Mouse (Mus musculus) layer of hippocampus, postnatal 14 days (tissue): ENCODE measurements around the gene Ddx59. TPM values are rescaled to one million over a fixed set of nuclear protein-coding genes. Genes with fewer than 3 reads are reported as not detected.

ENCODE experiments used
- DNase-seq, 2 experiments: peaks; one replicate each; pipeline ENCODE4 v3.0.0; 2021 to 2022; ENCODE audit warnings: low spot score in 2 of 2, mixed read lengths in 1 of 2
- long read RNA-seq, 2 experiments: library from polyadenylated mRNA; stranded (forward); transcript quantifications; one replicate each; pipeline ENCODE4 v2.0.0; 2021
- total RNA-seq, 2 experiments: library from RNA; stranded (reverse); gene quantifications; 2 replicates each; pipeline ENCODE4 v1.2.3; 2021

The Ddx59 gene
- 10 to 100 TPM; 10.8 to 10.9 TPM for total RNA-seq
- long read RNA-seq, experiment 1, transcript Ddx59-201 (8 exons, 2,166 nt) = major isoform, 10 of 13 reads
- long read RNA-seq, experiment 1, partial matches to known transcripts = 0 of 13 reads
- long read RNA-seq, experiment 1, other reads (novel, unspliced or antisense) = 3 of 13 reads
- long read RNA-seq, experiment 2, partial matches to known transcripts = 5 of 12 reads
- long read RNA-seq, experiment 2, other reads (novel, unspliced or antisense) = 3 of 12 reads

GRCm38 (mm10) chr1:136414798-136415755, at the start of gene Ddx59:
TSS of gene Ddx59 (plus strand) at chr1:136415271.
- peak; percentile 97 to 99 for DNase-seq

DNA sequence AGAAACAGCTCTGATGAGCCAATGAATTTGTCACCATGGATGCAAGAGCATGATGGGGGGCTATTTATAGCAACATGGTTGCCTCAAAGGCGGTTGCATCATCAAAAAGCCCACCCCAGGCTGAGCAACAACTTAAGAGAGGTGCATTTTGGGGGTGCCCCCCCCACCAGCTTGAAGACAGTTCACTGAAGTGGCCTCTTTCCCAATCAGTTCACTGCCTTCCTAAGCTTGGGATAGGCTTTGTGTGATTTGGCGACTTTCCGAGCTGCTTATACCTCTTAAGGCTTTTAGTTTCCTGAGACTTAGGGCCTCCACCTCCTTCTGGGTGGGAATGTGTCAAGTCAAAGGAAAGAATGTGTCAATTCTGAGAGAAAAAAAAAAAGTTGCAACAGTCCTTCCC, 49.1 kb upstream of the Ddx59 start:
- DNase-seq = no peak

GRCm38 (mm10) chr1:136379261-136379660, 35.8 kb upstream of the Ddx59 start:
- DNase-seq = no peak

- DNase-seq = no peak
Measured at GRCm38 (mm10) chr1:136380161-136380560, 34.9 kb upstream of the Ddx59 start.

DNA sequence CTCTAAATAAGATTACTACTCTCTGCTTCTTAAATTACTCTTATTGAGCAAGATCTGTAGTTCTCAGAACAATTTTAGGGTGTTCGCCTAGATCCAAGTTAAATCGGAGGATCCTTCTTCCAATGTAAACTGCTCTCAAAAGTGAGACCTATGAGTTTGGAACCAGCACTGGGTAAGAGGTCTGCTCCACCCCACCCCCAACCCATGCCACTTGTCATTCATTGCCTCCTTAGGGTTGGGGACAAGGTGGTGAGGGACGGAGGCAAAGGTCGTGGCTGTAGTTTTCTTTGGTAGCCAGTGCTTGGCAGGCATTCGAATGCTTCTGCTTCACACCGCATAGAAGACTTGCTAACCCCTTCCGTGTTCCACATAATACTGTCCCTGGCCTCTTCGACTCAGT, 34.5 kb upstream of the Ddx59 start:
- no peak for DNase-seq

- no peak for DNase-seq
Measured at GRCm38 (mm10) chr1:136381169-136381568, 33.9 kb upstream of the Ddx59 start.

DNA sequence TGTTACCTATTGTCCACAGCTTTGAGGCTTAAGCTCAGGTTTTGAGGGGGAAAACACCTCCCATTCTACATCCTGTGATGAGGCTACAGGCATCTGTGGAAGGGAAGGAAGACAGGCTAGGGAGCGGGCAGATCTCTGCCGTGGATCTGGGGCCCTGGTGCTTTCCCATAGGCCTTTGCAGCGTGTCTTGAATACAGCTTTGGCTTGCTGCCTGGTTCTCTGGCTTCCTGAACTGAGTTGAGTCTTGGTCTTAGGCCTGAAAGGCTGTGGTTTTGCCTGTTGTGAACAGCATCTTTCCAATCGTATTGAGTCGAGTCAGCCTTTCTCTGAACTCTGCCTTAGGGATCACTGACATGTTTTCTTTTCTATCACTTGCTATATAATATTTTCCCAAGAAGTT, 33.5 kb upstream of the Ddx59 start:
- DNase-seq = no peak

DNA sequence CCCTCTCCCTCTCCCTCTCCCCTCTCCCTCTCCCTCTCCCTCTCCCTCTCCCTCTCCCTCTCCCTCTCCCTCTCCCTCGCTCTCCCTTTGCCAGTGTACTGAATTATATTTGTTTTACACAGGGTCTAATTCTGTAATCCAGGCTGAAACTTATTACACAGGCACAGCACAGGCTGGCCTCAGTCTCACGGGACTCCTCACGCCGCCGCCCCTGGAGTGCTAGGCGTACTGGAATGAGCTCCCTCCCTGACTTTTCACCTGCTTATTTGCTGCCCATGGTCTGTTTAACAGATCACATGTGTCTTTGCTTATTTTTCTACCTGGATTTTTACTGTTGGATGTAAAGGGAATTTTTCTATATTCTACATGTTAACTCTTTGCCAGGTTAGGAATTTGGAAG, 28.2 kb upstream of the Ddx59 start:
- no peak for DNase-seq

DNA sequence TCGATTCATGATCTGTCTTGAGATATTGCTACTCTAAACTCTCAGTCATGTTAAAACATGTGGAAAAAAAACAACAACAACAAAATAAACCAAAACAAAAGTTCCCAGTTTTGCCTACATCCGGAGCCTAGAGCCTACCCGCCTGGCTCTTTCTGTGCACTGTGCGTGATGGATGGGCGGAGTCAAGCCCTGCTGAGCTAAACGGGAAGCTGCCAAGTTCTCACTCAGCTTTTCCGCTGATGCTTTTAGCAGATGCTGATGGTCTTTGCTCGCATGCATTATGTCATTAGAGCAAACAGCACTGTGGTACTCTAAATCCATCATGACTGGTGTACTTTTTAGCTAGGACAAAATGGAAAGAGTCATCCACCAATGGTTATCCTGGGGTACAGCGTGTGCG, 20.6 kb upstream of the Ddx59 start:
- DNase-seq = no peak

DNA sequence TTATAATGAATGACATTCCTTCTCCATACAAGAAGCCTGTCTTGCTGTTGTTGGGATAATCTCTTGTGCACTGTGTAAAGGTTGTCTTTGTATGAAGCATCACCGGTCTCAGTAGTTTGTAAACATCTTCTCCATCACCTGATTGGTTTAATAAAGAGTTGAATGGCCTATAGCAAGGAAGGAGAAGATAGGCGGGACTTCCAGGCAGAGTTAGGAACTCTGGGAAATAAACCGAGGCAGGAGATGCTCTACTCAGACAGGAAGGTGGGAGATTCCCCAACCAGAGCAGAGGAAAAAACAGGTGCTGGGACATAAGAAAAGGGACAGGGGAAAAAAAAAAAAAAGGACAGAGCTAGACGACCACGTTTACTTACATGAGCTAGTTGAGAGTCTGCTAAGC, 20.0 kb upstream of the Ddx59 start:
- no peak for DNase-seq

DNA sequence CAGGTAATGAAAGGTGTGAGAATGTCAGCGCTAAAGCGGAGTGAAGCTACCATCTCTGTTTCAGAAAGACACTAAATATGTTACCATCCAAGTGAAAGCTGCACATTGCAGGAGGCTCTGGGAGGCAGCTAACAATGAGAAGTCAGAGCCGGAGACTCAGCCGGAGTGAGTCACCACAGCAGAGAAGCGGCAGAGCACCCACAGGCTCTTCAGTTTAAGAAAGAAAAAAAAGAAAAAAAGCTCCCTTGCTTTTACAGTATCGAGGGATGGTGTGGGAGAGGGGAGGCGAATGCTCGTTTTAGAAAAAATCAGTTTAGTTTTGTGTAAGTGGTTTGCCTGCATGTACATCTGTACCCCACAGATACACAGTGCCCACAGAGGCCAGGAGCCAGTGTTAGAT, 13.8 kb upstream of the Ddx59 start:
- DNase-seq = no peak

DNA sequence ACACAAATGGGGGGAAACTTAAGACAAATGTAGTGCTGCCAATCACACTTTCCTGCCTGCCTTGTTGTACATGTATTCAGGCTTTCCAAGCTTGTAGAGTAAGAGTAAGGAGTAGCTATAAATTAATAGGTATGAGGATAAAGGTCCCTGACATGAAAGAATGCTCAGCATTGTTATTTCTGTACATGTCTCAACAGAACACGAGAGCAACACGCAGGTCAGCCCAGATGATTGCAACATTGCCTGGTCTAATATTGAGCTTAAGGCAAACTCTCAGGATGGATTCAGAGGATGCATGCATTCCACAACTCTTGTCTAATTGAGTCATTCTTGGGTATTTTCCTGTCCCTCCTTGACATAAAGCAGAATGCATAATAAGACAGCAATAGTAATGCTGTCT, 5.4 kb upstream of the Ddx59 start:
- no peak for DNase-seq

- DNase-seq = no peak
Measured at GRCm38 (mm10) chr1:136415756-136416126, 670 bp downstream of the Ddx59 start.

- DNase-seq = peak in 1 of 2 experiments; percentile 19
Measured at GRCm38 (mm10) chr1:136418393-136418792, 3.3 kb downstream of the Ddx59 start.

DNA sequence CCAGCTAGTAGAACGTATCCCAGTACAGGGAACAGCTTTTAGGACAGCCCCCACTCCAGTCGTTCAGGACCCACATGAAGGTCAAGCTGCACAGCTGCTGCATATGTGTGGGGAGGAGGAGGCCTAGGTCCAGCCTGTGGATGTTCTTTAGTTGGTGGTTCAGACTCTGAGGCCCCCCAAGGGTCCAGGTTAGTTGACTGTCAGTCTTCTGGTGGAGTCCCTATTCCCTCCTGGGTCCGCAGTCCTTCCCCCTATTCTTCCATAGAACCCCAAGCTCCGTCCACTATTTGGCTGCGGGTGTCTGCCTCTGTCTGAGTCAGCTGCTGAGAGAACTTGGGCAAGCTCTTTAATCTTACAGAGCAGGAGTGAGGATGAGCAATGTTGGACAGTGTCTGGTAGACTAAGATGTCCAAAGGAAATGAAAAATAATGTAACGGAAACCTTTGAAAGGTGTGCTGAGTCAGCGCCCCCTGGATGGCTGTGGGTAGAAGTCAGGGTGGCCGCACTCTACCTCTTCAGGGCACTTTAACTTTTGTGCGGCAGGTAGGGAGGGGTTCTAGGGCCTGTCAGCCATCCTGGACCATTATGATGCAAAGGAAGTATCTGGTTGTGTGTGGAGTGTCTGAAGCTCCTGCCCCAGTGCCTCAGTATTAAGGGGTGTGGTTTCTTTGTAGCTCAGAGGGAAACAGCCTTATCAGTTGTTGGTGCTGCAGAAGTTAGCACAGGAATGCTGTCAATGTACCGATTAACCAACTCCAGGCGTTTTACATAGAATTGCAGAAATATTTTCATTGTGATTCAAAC, 12.3 kb downstream of the Ddx59 start:
- no peak for DNase-seq

DNA sequence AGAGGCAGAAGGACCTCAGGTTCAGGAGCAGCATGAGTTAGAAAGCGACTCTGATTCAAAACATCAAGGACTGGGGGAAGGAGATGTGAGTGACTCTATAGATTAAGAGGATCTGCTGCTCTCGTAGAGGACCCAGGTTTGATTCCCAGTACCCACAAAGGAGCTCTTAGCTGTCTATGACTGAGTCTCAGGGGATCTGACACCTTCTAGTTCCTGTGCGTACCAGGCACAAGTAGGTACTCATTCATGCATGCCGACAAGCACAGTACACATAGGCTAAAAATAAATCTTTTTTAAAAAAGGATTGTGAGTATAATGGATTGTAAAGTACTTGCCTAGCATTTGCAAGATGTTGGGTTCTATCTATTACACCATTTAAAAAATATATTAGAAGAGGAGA, 13.9 kb downstream of the Ddx59 start:
- no peak for DNase-seq

- no peak for DNase-seq
Measured at GRCm38 (mm10) chr1:136430126-136430818, 15.2 kb downstream of the Ddx59 start.

DNA sequence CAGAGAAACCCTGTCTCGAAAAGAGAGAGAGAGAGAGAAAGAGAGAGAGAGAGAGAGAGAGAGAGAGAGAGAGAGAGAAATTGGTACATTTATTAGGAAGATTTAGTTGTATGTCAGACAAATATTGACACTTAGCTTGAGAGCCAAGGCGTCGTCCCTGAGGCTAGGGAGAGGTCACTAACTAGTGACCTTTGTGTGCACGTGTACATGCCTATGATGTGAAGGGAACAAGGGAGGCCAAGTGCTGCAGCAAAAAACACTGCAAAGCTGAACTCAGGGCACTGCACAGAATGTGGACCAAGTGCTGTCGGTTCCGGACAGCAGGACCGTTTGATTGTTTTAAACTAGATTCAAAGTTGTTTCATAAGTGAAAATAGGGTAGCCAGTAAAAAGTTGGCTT, 25.7 kb downstream of the Ddx59 start:
- DNase-seq = no peak

DNA sequence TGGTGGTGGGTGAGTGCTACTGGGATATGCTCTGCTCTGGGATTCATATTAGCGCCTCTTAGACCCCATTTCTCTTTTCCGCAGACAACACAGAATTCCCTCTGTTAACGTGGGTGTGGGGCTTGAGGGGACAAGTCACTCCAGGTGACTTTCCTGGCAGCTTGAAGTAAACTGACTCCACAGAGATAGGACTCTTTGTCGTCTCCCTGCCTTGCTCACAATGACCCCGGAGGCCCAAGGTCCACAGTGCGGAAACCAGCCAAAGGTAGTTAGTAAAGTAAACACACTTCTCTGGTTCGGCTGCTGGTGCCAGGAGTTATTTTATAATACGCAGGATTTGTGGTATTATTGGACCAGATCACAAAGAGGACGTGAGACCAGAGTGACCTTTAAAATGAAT, 27.7 kb downstream of the Ddx59 start:
- no peak for DNase-seq

GRCm38 (mm10) chr1:136444555-136445255, 29.6 kb downstream of the Ddx59 start:
- DNase-seq = no peak

- no peak for DNase-seq
Measured at GRCm38 (mm10) chr1:136446933-136447332, 31.9 kb downstream of the Ddx59 start.
